Mouse (Mus musculus) intestine, postnatal 0 days (tissue): ENCODE data around the gene Syt8. TPM values are rescaled to one million over a fixed set of nuclear protein-coding genes. Genes with fewer than 3 reads are reported as not detected.

ENCODE experiments used
- ATAC-seq: fragments of 200-750 bp; cut with Nextera tagmentation; 2 replicates; pipeline ENCODE4 v1.8.0; 2017; ENCODE audit warnings: mild to moderate bottlenecking, moderate TSS enrichment, moderate library complexity
- H3K27ac ChIP-seq: fragments of 300-500 bp; sonication (generic); 2 replicates; pipeline ENCODE4 v1.5.1; 2014; ENCODE audit warnings: mild to moderate bottlenecking, low read depth, low read length, moderate library complexity
- H3K27me3 ChIP-seq: fragments of 300-500 bp; sonication (generic); replicated peaks from 2 replicates; pipeline ENCODE4 v1.6.1; 2014; ENCODE audit warnings: low read length, mixed read lengths; ENCODE audit not compliant: control insufficient read depth, insufficient read depth
- H3K36me3 ChIP-seq: fragments of 300-500 bp; sonication (generic); 2 replicates; pipeline ENCODE4 v1.6.1; 2014; ENCODE audit warnings: mild to moderate bottlenecking, moderate library complexity; ENCODE audit not compliant: control insufficient read depth, insufficient read depth
- H3K4me1 ChIP-seq: fragments of 300-500 bp; sonication (generic); replicated peaks from 2 replicates; pipeline ENCODE4 v1.6.1; 2014; ENCODE audit warnings: antibody characterized with exemption, low read length, mixed read lengths; ENCODE audit not compliant: control insufficient read depth, insufficient read depth
- H3K4me2 ChIP-seq: fragments of 300-500 bp; sonication (generic); replicated peaks from 2 replicates; pipeline ENCODE4 v1.6.1; 2014; ENCODE audit warnings: low read depth, mild to moderate bottlenecking, moderate library complexity
- H3K4me3 ChIP-seq: fragments of 300-500 bp; sonication (generic); 2 replicates; pipeline ENCODE4 v1.5.1; 2014; ENCODE audit warnings: low read depth, low read length
- H3K9ac ChIP-seq: fragments of 300-500 bp; sonication (generic); 2 replicates; pipeline ENCODE4 v1.6.1; 2014; ENCODE audit warnings: mild to moderate bottlenecking, low read depth, low read length
- H3K9me3 ChIP-seq: fragments of 300-500 bp; sonication (generic); 2 replicates; pipeline ENCODE4 v1.6.1; 2016; ENCODE audit warnings: mixed run types; ENCODE audit not compliant: control insufficient read depth
- CTCF ChIP-seq: sonication (generic); IDR thresholded peaks from 2 replicates; pipeline ENCODE4 v1.5.1; 2016; ENCODE audit warnings: low read depth, mild to moderate bottlenecking, control low read depth, antibody characterized with exemption, moderate library complexity
- WGBS: fragments of 180-500 bp; shearing (Covaris S2); extraction: QIAGEN DNeasy Blood & Tissue Kit; methylation state at CpG from one replicate; pipeline ENCODE4 v1.1.7; 2014; 5-methylcytosine and 5-hydroxymethylcytosine counted together
- polyA plus RNA-seq: library from polyadenylated mRNA; unstranded; fragments of >200 nt; fragmentation: Nextera tagmentation; extraction: Ambion mirVana; gene quantifications from 2 replicates; pipeline ENCODE4 v1.2.1, GENCODE M21; 2015

Gene Syt8
- polyA plus RNA-seq, 1 experiment from 2014 or later = 0.60 TPM

GRCm38 (mm10) chr7:142474799-142475198 lies 40.1 kb downstream of the Syt8 start:
- peak overlapping the region; percentile 78; the same call in 1 of the 2 replicates for H3K27ac ChIP-seq
- H3K4me3 ChIP-seq = peak overlapping the region; percentile 32
- no peaks in the 10 kb centered on the region for H3K27me3 ChIP-seq
- peak; percentile 58 for ATAC-seq
- H3K9ac ChIP-seq = peak overlapping the region; percentile 54
- H3K4me1 ChIP-seq = no peaks in the 10 kb centered on the region
- 61% methylated on average over 13 of the region's 14 CpGs for WGBS
- H3K4me2 ChIP-seq = peak overlapping the region; percentile 55
- TF ChIP-seq CTCF = no peak
- H3K36me3 ChIP-seq = no peaks in the 10 kb centered on the region
- H3K9me3 ChIP-seq = no peaks in the 10 kb centered on the region

- ATAC-seq = no peak
- no peaks in the 10 kb centered on the region for H3K9me3 ChIP-seq
- no peaks in the 10 kb centered on the region for H3K36me3 ChIP-seq
- no peaks in the 10 kb centered on the region for H3K27me3 ChIP-seq
- H3K4me3 ChIP-seq = peak overlapping the region; percentile 32
- no peak for TF ChIP-seq CTCF
- peak overlapping the region; percentile 55 for H3K4me2 ChIP-seq
- peak overlapping the region; percentile 54 for H3K9ac ChIP-seq
- WGBS = 54% methylated on average over 7 of the region's 7 CpGs
- H3K4me1 ChIP-seq = no peaks in the 10 kb centered on the region
- H3K27ac ChIP-seq = peak overlapping the region; percentile 78
Measured at GRCm38 (mm10) chr7:142475641-142476040, 41.0 kb downstream of the Syt8 start.

GRCm38 (mm10) chr7:142476271-142476670 lies 41.6 kb downstream of the Syt8 start:
- Histone ChIP-seq H3K4me1 (peaks cover under 1% of the 10 kb centered on the region; the same call in 1 of the 2 replicates), H3K27ac (peak overlapping the region; percentile 78), H3K4me2 (peak overlapping the region; percentile 55), H3K36me3 (no peaks in the 10 kb centered on the region), H3K9ac (peak overlapping the region; percentile 54), H3K9me3 (no peaks in the 10 kb centered on the region), H3K4me3 (peak overlapping the region; percentile 32), H3K27me3 (no peaks in the 10 kb centered on the region)
- TF ChIP-seq CTCF = no peak
- WGBS = 68% methylated on average over 5 of the region's 5 CpGs
- no peak for ATAC-seq

GRCm38 (mm10) chr7:142476795-142477452 lies 42.3 kb downstream of the Syt8 start:
- peak overlapping the region; percentile 32; the same call in 1 of the 2 replicates for H3K4me3 ChIP-seq
- no peaks in the 10 kb centered on the region for H3K27me3 ChIP-seq
- peak overlapping the region; percentile 55 for H3K4me2 ChIP-seq
- H3K9ac ChIP-seq = peak overlapping the region; percentile 54
- peak overlapping the region; percentile 78; the same call in 1 of the 2 replicates for H3K27ac ChIP-seq
- no peak for ATAC-seq
- no peaks in the 10 kb centered on the region for H3K9me3 ChIP-seq
- H3K4me1 ChIP-seq = peaks cover 4% of the 10 kb centered on the region; the same call in 1 of the 2 replicates
- no peaks in the 10 kb centered on the region for H3K36me3 ChIP-seq
- whole genome bisulfite sequencing = 69% methylated on average over 13 of the region's 13 CpGs
- TF ChIP-seq CTCF = no peak

GRCm38 (mm10) chr7:142478001-142478400 lies 43.4 kb downstream of the Syt8 start:
- no peak for ATAC-seq
- no peak overlapping the region for H3K9ac ChIP-seq
- no peak for TF ChIP-seq CTCF
- peaks cover 4% of the 10 kb centered on the region; the same call in 1 of the 2 replicates for H3K4me1 ChIP-seq
- H3K4me3 ChIP-seq = peak overlapping the region; percentile 17; the same call in 1 of the 2 replicates
- H3K9me3 ChIP-seq = no peaks in the 10 kb centered on the region
- H3K27me3 ChIP-seq = no peaks in the 10 kb centered on the region
- H3K4me2 ChIP-seq = peak overlapping the region; percentile 55
- WGBS = 76% methylated on average over 6 of the region's 6 CpGs
- H3K27ac ChIP-seq = no peak overlapping the region; the same call in 1 of the 2 replicates
- no peaks in the 10 kb centered on the region for H3K36me3 ChIP-seq

- H3K27me3 ChIP-seq = no peaks in the 10 kb centered on the region
- ATAC-seq = no peak
- H3K4me3 ChIP-seq = no peak overlapping the region
- H3K4me1 ChIP-seq = peaks cover 4% of the 10 kb centered on the region; the same call in 1 of the 2 replicates
- no peak overlapping the region for H3K27ac ChIP-seq
- H3K4me2 ChIP-seq = peak overlapping the region; percentile 55
- no peaks in the 10 kb centered on the region for H3K9me3 ChIP-seq
- no peak for TF ChIP-seq CTCF
- peak overlapping the region; percentile 34; the same call in 1 of the 2 replicates for H3K9ac ChIP-seq
- H3K36me3 ChIP-seq = no peaks in the 10 kb centered on the region
- 69% methylated on average over 2 of the region's 2 CpGs for WGBS
Measured at GRCm38 (mm10) chr7:142478574-142478973, 43.9 kb downstream of the Syt8 start.
